Mouse (Mus musculus) heart, adult 2 months (tissue): ENCODE data around the gene Sox12.
"Not testable (repeated sequence)": the region's sequence is repeated elsewhere in the genome, so short reads cannot be mapped to it uniquely, and the experiment has no call there.

Experiments used
- CTCF ChIP-seq: fragments of 200-600 bp; IDR thresholded peaks from 2 replicates; pipeline ENCODE4 v1.8.1; 2022; ENCODE audit warnings: antibody characterized with exemption, mild to moderate bottlenecking, moderate library complexity
- POLR2A ChIP-seq: fragments of 200-500 bp; IDR thresholded peaks from 2 replicates; pipeline ENCODE4 v1.6.1; 2011; ENCODE audit warnings: mild to moderate bottlenecking, low read depth, low read length, control low read depth; ENCODE audit not compliant: insufficient read depth

DNA sequence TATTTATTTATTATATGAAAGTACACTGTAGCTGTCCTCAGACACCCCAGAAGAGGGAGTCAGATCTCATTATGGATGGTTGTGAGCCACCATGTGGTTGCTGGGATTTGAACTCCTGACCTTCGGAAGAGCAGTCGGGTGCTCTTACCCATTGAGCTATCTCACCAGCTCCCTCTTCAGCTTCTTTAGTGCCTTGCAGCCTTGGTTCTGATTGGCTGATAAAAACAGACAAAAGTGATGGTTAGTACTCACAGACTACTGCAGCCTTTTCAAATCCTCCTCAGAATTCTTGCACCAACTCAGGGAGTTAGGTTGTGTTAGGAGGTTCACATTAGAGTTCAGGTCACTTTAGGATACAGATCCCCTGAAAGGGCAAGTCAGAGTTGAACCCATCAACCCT lies 30.6 kb upstream of the Sox12 start:
- peak; percentile 28 for TF ChIP-seq CTCF
- TF ChIP-seq POLR2A: not testable (repeated sequence)
